ENCODE assay signal across 8 mouse cellular contexts in genomic region chr4:148871751-148872334, GRCm38 (mm10).
DNase-seq lines count a peak whose midpoint lies in the region; ATAC-seq lines count a peak whose summit lies in the region.

No protein-coding gene starts in this region.

- H3K4me2 ChIP-seq in midbrain, embryonic 11.5 days = no peak overlapping the region

- H3K36me3 ChIP-seq in midbrain, embryonic 10.5 days = peaks cover 3% of the 10 kb centered on the region; the same call in 1 of the 2 replicates
- no peaks in the 10 kb centered on the region for H3K36me3 ChIP-seq in midbrain, embryonic 11.5 days (ENCODE audit: control insufficient read depth, insufficient read depth, low read length)

- intact Hi-C loops in gastrocnemius, postnatal 36 days (cut with DNase I) = no loop called here

- H3K9me3 ChIP-seq in midbrain, embryonic 10.5 days (replicated peaks) = no peaks in the 10 kb centered on the region
- no peaks in the 10 kb centered on the region for H3K9me3 ChIP-seq in midbrain, embryonic 11.5 days (ENCODE audit: control insufficient read depth, low read length)

- 0 out of 2 replicates have a peak overlapping the region, but pooled peaks have one; percentile 28 for H3K27ac ChIP-seq in midbrain, embryonic 10.5 days (replicated peaks)
- no peak overlapping the region for H3K27ac ChIP-seq in midbrain, embryonic 11.5 days (ENCODE audit: low read depth, low read length)

- ATAC-seq in midbrain, embryonic 11.5 days (ENCODE audit: low FRiP score) = no peak

- no peak overlapping the region for H3K4me3 ChIP-seq in midbrain, embryonic 10.5 days
- H3K4me3 ChIP-seq in midbrain, embryonic 11.5 days (ENCODE audit: low read depth, low read length) = no peak overlapping the region

- WGBS in midbrain, embryonic 10.5 days = 71% methylated on average over 10 of the region's 10 CpGs
- WGBS in midbrain, embryonic 11.5 days = 50% methylated on average over 10 of the region's 10 CpGs

- peaks cover 47% of the 10 kb centered on the region for H3K4me1 ChIP-seq in midbrain, embryonic 10.5 days
- peaks cover 11% of the 10 kb centered on the region for H3K4me1 ChIP-seq in midbrain, embryonic 11.5 days (ENCODE audit: control insufficient read depth, insufficient read depth, low read length)

- no peak overlapping the region for H3K9ac ChIP-seq in midbrain, embryonic 11.5 days (ENCODE audit: low read length)

- peaks cover 96% of the 10 kb centered on the region for H3K27me3 ChIP-seq in midbrain, embryonic 10.5 days (ENCODE audit: low read depth, poor library complexity, severe bottlenecking)
- peaks cover 84% of the 10 kb centered on the region for H3K27me3 ChIP-seq in midbrain, embryonic 11.5 days (ENCODE audit: control insufficient read depth, insufficient read depth, low read length)

- DNase-seq in midbrain, embryonic 10.5 days (ENCODE audit: low spot score) = no peak
- no peak for DNase-seq in midbrain, embryonic 11.5 days (ENCODE audit: low spot score, missing footprints)
- peak; percentile 42 to 89 for DNase-seq in cerebellum, postnatal 4 days (ENCODE audit: low spot score in 2 of 2)
- DNase-seq in gastrocnemius, postnatal 36 days = peak; percentile 47 to 56
- peak; percentile 37 for DNase-seq in kidney, adult 9 months
- peak; percentile 84 for DNase-seq in mesoderm, embryonic 11.5 days (ENCODE audit: low read depth, low spot score)
- DNase-seq in thymus, postnatal 14 days = no peak
- DNase-seq in frontal cortex, postnatal 14 days (ENCODE audit: low spot score in 2 of 2) = no peak

Comparison
In these comparisons a context has a peak if more than half of its experiments do, and no peak if none do; other contexts are left out.
1. DNase-seq: peak in cerebellum, postnatal 4 days (2 of 2), gastrocnemius, postnatal 36 days (2 of 2), kidney, adult 9 months (single experiment) and mesoderm, embryonic 11.5 days (single experiment); none in midbrain, embryonic 10.5 days (single experiment), midbrain, embryonic 11.5 days (single experiment), thymus, postnatal 14 days (single experiment) and frontal cortex, postnatal 14 days (0 of 2).